Mouse (Mus musculus) liver, embryonic 14.5 days (tissue): Measurements from ENCODE around the gene Tecpr1. TPM values are rescaled to one million over a fixed set of nuclear protein-coding genes. Genes with fewer than 3 reads are reported as not detected.

Experiments
- ATAC-seq: fragments of 200-750 bp; cut with Nextera tagmentation; 2 replicates; pipeline ENCODE4 v1.8.0; 2017; ENCODE audit warnings: moderate number of reproducible peaks, mild to moderate bottlenecking, moderate library complexity; ENCODE audit not compliant: insufficient read depth
- DNase-seq, 3 experiments: peaks; one replicate each; pipeline ENCODE4 v3.0.0-alpha.2; 2012 to 2013; ENCODE audit warnings: low read depth in 3 of 3, low spot score in 3 of 3
- H3K27ac ChIP-seq: fragments of 300-500 bp; sonication (generic); 2 replicates; pipeline ENCODE4 v1.5.1; 2014; ENCODE audit warnings: moderate library complexity, mild to moderate bottlenecking, control low read depth, inconsistent platforms
- H3K27me3 ChIP-seq: fragments of 300-500 bp; sonication (generic); 2 replicates; pipeline ENCODE4 v1.6.1; 2014; ENCODE audit warnings: mild to moderate bottlenecking, low read length, moderate library complexity; ENCODE audit not compliant: control insufficient read depth, insufficient read depth
- H3K36me3 ChIP-seq: fragments of 300-500 bp; sonication (generic); replicated peaks from 2 replicates; pipeline ENCODE4 v1.6.1; 2014; ENCODE audit warnings: low read depth; ENCODE audit not compliant: control insufficient read depth, insufficient read depth
- H3K4me1 ChIP-seq, 2 experiments: fragments of 200-500 bp in 1 of 2; fragments of 300-500 bp in 1 of 2; sonication (generic) in 1 of 2; replicated peaks; 2 replicates each; pipeline ENCODE4 v1.6.1; 2012 to 2014; ENCODE audit warnings: antibody characterized with exemption in 1 of 2, inconsistent platforms in 1 of 2, low read length in 1 of 2; ENCODE audit not compliant: control insufficient read depth in 2 of 2, insufficient read depth in 2 of 2
- H3K4me2 ChIP-seq: fragments of 300-500 bp; sonication (generic); 2 replicates; pipeline ENCODE4 v1.6.1; 2014; ENCODE audit warnings: low read depth, mild to moderate bottlenecking, control low read depth, moderate library complexity
- H3K4me3 ChIP-seq, 2 experiments: fragments of 200-500 bp in 1 of 2; fragments of 300-500 bp in 1 of 2; sonication (generic) in 1 of 2; 2 replicates each; pipeline ENCODE4 v1.5.1; 2012 to 2014; ENCODE audit warnings: low read depth in 2 of 2, low read length in 2 of 2, mild to moderate bottlenecking in 2 of 2, control low read depth in 1 of 2, inconsistent platforms in 1 of 2, moderate library complexity in 1 of 2; ENCODE audit not compliant: insufficient read depth in 1 of 2
- H3K9ac ChIP-seq: fragments of 300-500 bp; sonication (generic); replicated peaks from 2 replicates; pipeline ENCODE4 v1.6.1; 2014; ENCODE audit warnings: mild to moderate bottlenecking, control low read depth, moderate library complexity
- H3K9me3 ChIP-seq: fragments of 300-500 bp; sonication (generic); 2 replicates; pipeline ENCODE4 v1.6.1; 2016; ENCODE audit warnings: low read length, mixed read lengths; ENCODE audit not compliant: control insufficient read depth
- CTCF ChIP-seq: IDR thresholded peaks from 2 replicates; pipeline ENCODE4 v1.5.1; 2016; ENCODE audit warnings: antibody characterized with exemption, low read depth, control low read depth
- EP300 ChIP-seq: IDR thresholded peaks from 2 replicates; pipeline ENCODE4 v1.6.1; 2016; ENCODE audit warnings: antibody characterized with exemption, low read depth
- WGBS: fragments of 180-500 bp; shearing (Covaris S2); extraction: QIAGEN DNeasy Blood & Tissue Kit; methylation state at CpG from one replicate; pipeline ENCODE4 v1.1.7; 2014; ENCODE audit not compliant: insufficient replicate concordance; 5-methylcytosine and 5-hydroxymethylcytosine counted together
- polyA plus RNA-seq, 2 experiments: library from polyadenylated mRNA; depleted of rRNA in 1 of 2; stranded (reverse) in 1 of 2; unstranded in 1 of 2; fragments of >200 nt; fragmentation: Nextera tagmentation in 1 of 2; extraction: Ambion mirVana in 1 of 2; gene quantifications; 2 replicates each; pipeline versions ENCODE4 v1.2.1 to v1.2.3; 2012 to 2014

Gene Tecpr1
- polyA plus RNA-seq, 2 experiments: 1.3 to 2.6 TPM

DNA sequence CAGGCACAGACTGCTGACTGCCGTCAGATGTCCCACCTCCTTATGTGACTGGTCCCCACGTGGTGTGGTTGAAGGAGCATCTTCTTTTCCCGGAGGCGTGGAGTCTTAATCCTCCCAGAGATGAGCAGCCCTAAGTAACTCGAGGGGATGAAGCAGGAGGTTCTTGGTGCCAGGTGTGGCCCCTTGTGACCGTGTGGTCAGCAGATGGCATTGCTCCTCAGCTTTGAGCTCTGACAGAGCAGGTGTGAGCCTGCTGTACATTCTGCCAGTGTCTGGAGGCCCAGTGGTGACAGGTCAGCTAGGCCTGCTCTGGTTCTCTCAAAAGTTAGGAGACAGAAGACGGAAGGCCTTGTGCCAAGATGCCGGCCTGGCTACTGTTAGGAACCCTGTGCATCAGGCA, 37.0 kb upstream of the Tecpr1 start:
- Histone ChIP-seq H3K4me2 (no peak overlapping the region), H3K27me3 (no peaks in the 10 kb centered on the region; the same call in 1 of the 2 replicates), H3K9me3 (no peaks in the 10 kb centered on the region), H3K9ac (no peak overlapping the region), H3K4me3 (no peak overlapping the region), H3K36me3 (peaks cover 3% of the 10 kb centered on the region; the same call in 1 of the 2 replicates), H3K4me1 (peaks cover 0 to 8% of the 10 kb centered on the region in 2 experiments; a peak in 2 of 4 replicates), H3K27ac (no peak overlapping the region)
- TF ChIP-seq EP300 (no peak), CTCF (no peak)
- WGBS: 69% methylated on average over 8 of the region's 8 CpGs
- ATAC-seq (no peak), DNase-seq (no peak)

- H3K9me3 ChIP-seq: no peaks in the 10 kb centered on the region
- 81% methylated on average over 6 of the region's 6 CpGs for WGBS
- no peak for TF ChIP-seq EP300
- TF ChIP-seq CTCF: no peak
- no peaks in the 10 kb centered on the region for H3K36me3 ChIP-seq
- no peaks in the 10 kb centered on the region; the same call in 1 of the 2 replicates for H3K27me3 ChIP-seq
- no peak overlapping the region for H3K9ac ChIP-seq
- no peak overlapping the region for H3K27ac ChIP-seq
- DNase-seq (no peak), ATAC-seq (no peak)
- no peak overlapping the region for H3K4me2 ChIP-seq
- no peak overlapping the region for H3K4me3 ChIP-seq
- peaks cover 6 to 13% of the 10 kb centered on the region in 2 experiments for H3K4me1 ChIP-seq
These were observed 35.8 kb upstream of the Tecpr1 start for GRCm38 (mm10) chr5:144259228-144259627.

- H3K27me3 ChIP-seq: no peaks in the 10 kb centered on the region; the same call in 1 of the 2 replicates
- no peak for ATAC-seq
- H3K4me1 ChIP-seq: peaks cover 6 to 16% of the 10 kb centered on the region in 2 experiments
- H3K36me3 ChIP-seq: no peaks in the 10 kb centered on the region
- TF ChIP-seq CTCF: no peak
- no peak for TF ChIP-seq EP300
- H3K9ac ChIP-seq: no peak overlapping the region
- WGBS: 30% methylated on average over 2 of the region's 2 CpGs
- no peak overlapping the region for H3K27ac ChIP-seq
- no peak overlapping the region for H3K4me3 ChIP-seq
- no peaks in the 10 kb centered on the region for H3K9me3 ChIP-seq
- no peak overlapping the region for H3K4me2 ChIP-seq
- no peak for DNase-seq
These were observed 35.3 kb upstream of the Tecpr1 start for GRCm38 (mm10) chr5:144258687-144259086.

DNA sequence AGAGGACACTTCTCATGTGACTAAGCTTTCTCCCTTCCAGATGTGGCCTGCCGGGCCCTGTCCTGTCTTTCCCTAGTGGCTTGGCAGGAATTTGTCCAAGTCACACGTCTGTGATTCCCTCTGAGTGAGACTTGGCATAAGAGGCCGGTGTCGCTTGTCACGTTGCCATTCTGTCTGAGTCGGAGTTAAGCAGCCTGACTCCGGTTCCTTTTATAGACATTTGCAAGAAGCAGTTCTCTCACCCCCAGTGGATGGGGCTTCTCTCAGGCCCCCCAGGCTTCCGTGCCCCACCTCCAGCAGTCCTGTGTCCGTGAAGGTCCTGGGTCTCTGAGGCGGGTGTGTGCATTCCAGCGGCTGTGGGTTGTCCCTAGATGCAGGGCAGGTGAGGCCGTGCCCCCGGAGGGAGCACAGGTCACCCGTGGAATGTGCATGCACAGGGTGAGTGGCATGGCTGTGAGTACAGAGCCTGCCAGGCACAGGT, 34.8 kb upstream of the Tecpr1 start:
- no peak overlapping the region for H3K4me2 ChIP-seq
- no peaks in the 10 kb centered on the region for H3K9me3 ChIP-seq
- ATAC-seq (no peak), DNase-seq (no peak)
- H3K9ac ChIP-seq: no peak overlapping the region
- H3K27ac ChIP-seq: no peak overlapping the region
- no peak for TF ChIP-seq EP300
- no peak for TF ChIP-seq CTCF
- WGBS: 71% methylated on average over 14 of the region's 14 CpGs
- no peaks in the 10 kb centered on the region; the same call in 1 of the 2 replicates for H3K27me3 ChIP-seq
- H3K4me1 ChIP-seq: peaks cover 6 to 16% of the 10 kb centered on the region in 2 experiments
- H3K4me3 ChIP-seq: no peak overlapping the region
- no peaks in the 10 kb centered on the region for H3K36me3 ChIP-seq

DNA sequence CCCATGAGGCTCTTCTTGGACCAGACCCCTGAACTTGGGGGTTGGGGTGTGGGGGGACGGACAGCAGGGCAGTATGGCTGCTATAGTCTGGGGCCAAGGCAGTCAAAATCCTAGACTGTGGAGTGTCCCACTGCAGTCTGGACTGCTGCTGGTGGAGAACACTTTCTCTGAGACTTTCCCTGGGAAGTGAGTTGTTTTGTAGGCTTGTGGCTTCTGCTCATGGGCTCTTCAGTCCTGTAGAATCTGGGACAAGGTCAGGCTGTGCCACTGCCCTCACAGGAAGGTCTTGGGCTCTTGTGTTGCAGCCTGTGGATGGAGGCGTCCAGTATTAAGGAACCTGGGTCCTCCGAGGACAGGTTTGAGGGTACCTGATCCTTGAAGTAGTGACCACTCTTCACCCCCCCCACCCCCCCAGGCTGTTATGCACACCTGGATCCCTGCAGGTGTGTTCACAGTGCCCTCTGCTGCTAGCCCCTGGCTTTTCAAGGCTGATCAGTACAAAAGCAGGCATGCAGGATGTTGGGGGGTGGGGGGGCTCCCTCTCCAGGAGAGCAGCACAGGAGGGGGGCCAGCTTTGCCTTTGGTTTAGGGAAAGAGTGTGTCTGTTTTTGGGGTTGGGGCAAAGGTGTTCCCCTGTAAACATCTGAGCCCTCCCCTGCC, 34.2 kb upstream of the Tecpr1 start:
- H3K4me2 ChIP-seq: no peak overlapping the region; the same call in 1 of the 2 replicates
- DNase-seq (no peak), ATAC-seq (no peak)
- peak; percentile 22 for TF ChIP-seq CTCF
- TF ChIP-seq EP300: no peak
- H3K9ac ChIP-seq: no peak overlapping the region
- H3K36me3 ChIP-seq: no peaks in the 10 kb centered on the region
- WGBS: 72% methylated on average over 3 of the region's 3 CpGs
- H3K9me3 ChIP-seq: no peaks in the 10 kb centered on the region
- no peak overlapping the region for H3K4me3 ChIP-seq
- no peaks in the 10 kb centered on the region; the same call in 1 of the 2 replicates for H3K27me3 ChIP-seq
- no peak overlapping the region for H3K27ac ChIP-seq
- peaks cover 6 to 16% of the 10 kb centered on the region in 2 experiments for H3K4me1 ChIP-seq
